Mouse (Mus musculus) olfactory bulb, adult 2 months (tissue): Measurements from ENCODE around the gene Syngr3.

Source experiments
- CTCF ChIP-seq: fragments of 200-500 bp; IDR thresholded peaks from 2 replicates; pipeline ENCODE4 v1.5.1; 2012; ENCODE audit warnings: low read depth, mild to moderate bottlenecking, low read length, moderate library complexity; ENCODE audit not compliant: insufficient read depth
- POLR2A ChIP-seq: fragments of 200-500 bp; IDR thresholded peaks from 2 replicates; pipeline ENCODE4 v1.6.1; 2012; ENCODE audit warnings: mild to moderate bottlenecking, low read depth, low read length, moderate library complexity; ENCODE audit not compliant: insufficient read depth

DNA sequence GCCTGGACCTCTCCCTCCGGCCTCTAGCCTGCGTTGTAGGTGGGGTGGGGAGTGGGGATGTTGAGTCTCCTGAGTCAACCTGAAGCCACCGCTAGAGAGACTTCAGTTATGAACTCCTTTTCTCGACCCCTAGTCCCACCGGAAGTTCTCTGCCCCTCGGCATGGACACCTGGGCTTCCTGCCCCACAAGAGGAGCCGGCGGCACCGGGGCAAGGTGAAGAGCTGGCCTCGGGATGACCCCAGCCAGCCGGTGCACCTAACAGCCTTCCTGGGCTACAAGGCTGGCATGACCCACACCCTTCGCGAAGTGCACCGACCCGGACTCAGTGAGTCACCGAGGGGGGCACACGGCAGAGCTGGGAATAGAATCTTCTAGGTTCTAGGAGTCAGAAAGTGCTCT lies 38.4 kb upstream of the Syngr3 start:
- TF ChIP-seq CTCF = no peak
- TF ChIP-seq POLR2A = no peak
